ENCODE assay signal across 30 mouse cellular contexts in genomic region chrX:21715293-21715692, GRCm38 (mm10). TPM values are rescaled to one million over a fixed set of nuclear protein-coding genes. Genes with fewer than 3 reads are reported as not detected.
"Had no signal": no experiment of that assay in that cellular context is flagged by ENCODE, and none has a peak within 500 bp of the region (broad histone marks: within the 10 kb centered on the region; RNA-seq: fewer than 3 reads in every experiment).

No protein-coding gene starts in this region.

- H3K9ac ChIP-seq: forebrain, postnatal 0 days; heart, embryonic 13.5 days; heart, embryonic 15.5 days; hindbrain, embryonic 13.5 days; hindbrain, embryonic 15.5 days; intestine, embryonic 15.5 days; kidney, embryonic 15.5 days; limb, embryonic 13.5 days had no signal

- ATAC-seq: forebrain, postnatal 0 days; hindbrain, postnatal 0 days; intestine, embryonic 15.5 days; intestine, postnatal 0 days had no signal

- H3K4me1 ChIP-seq: heart, embryonic 13.5 days; heart, embryonic 15.5 days; hindbrain, embryonic 13.5 days; hindbrain, embryonic 15.5 days; intestine, embryonic 15.5 days; kidney, embryonic 15.5 days; limb, embryonic 13.5 days had no signal

- H3K36me3 ChIP-seq: heart, embryonic 13.5 days; heart, embryonic 15.5 days; hindbrain, embryonic 13.5 days; hindbrain, embryonic 15.5 days; intestine, embryonic 15.5 days; kidney, embryonic 15.5 days; limb, embryonic 13.5 days had no signal

- H3K27me3 ChIP-seq: heart, embryonic 13.5 days; heart, embryonic 15.5 days; hindbrain, embryonic 13.5 days; hindbrain, embryonic 15.5 days; intestine, embryonic 15.5 days; kidney, embryonic 15.5 days; limb, embryonic 13.5 days had no signal

- H3K4me2 ChIP-seq: heart, embryonic 11.5 days; heart, embryonic 13.5 days; heart, embryonic 15.5 days; hindbrain, embryonic 13.5 days; hindbrain, embryonic 15.5 days; intestine, embryonic 15.5 days; kidney, embryonic 15.5 days; limb, embryonic 13.5 days had no signal

- H3K9me3 ChIP-seq: heart, embryonic 13.5 days; heart, embryonic 15.5 days; hindbrain, embryonic 13.5 days; hindbrain, embryonic 15.5 days; intestine, embryonic 15.5 days; kidney, embryonic 15.5 days; limb, embryonic 13.5 days had no signal

- H3K4me3 ChIP-seq: heart, adult 2 months; heart, embryonic 13.5 days; heart, embryonic 15.5 days; hindbrain, embryonic 13.5 days; hindbrain, embryonic 15.5 days; intestine, embryonic 15.5 days; kidney, embryonic 15.5 days; limb, embryonic 13.5 days had no signal

- DNase-seq: forebrain, postnatal 0 days; gastrocnemius, postnatal 14 days; gastrocnemius, postnatal 36 days; heart, adult 11 months; heart, adult 2 months; heart, postnatal 14 days; heart, postnatal 36 days; kidney, adult 18-20 months; kidney, adult 9 months; kidney, postnatal 14 days; kidney, postnatal 36 days; layer of hippocampus, adult 9-11 months; layer of hippocampus, postnatal 36 days; left cerebral cortex, postnatal 4 days had no signal

- H3K27ac ChIP-seq: heart, adult 2 months; heart, embryonic 13.5 days; heart, embryonic 15.5 days; hindbrain, embryonic 13.5 days; hindbrain, embryonic 15.5 days; hindbrain, postnatal 0 days; intestine, embryonic 15.5 days; kidney, embryonic 15.5 days; kidney, postnatal 0 days; limb, embryonic 13.5 days had no signal

RNA-seq across cellular contexts. Expression of gene Slc6a14, which starts 0.6 kb away (rescaled TPM):
- polyA plus RNA-seq: forebrain, postnatal 0 days; gonadal fat pad, adult 2 months; heart, embryonic 11.5 days; hindbrain, embryonic 15.5 days; hindbrain, postnatal 0 days had no signal

RNA-seq across cellular contexts. Expression of gene Gm28269, which starts 29.6 kb away (rescaled TPM):
- polyA plus RNA-seq: forebrain, postnatal 0 days; gonadal fat pad, adult 2 months; heart, adult 2 months; heart, embryonic 11.5 days; heart, embryonic 13.5 days; heart, embryonic 15.5 days; heart, postnatal 0 days; hindbrain, embryonic 11.5 days; hindbrain, embryonic 13.5 days; hindbrain, embryonic 15.5 days; hindbrain, postnatal 0 days; intestine, embryonic 15.5 days; intestine, postnatal 0 days; kidney, embryonic 15.5 days; kidney, postnatal 0 days; large intestine, adult 2 months; limb, embryonic 11.5 days; limb, embryonic 13.5 days had no signal
